11 mouse cellular contexts compared by ENCODE assay signal in the genomic region with DNA sequence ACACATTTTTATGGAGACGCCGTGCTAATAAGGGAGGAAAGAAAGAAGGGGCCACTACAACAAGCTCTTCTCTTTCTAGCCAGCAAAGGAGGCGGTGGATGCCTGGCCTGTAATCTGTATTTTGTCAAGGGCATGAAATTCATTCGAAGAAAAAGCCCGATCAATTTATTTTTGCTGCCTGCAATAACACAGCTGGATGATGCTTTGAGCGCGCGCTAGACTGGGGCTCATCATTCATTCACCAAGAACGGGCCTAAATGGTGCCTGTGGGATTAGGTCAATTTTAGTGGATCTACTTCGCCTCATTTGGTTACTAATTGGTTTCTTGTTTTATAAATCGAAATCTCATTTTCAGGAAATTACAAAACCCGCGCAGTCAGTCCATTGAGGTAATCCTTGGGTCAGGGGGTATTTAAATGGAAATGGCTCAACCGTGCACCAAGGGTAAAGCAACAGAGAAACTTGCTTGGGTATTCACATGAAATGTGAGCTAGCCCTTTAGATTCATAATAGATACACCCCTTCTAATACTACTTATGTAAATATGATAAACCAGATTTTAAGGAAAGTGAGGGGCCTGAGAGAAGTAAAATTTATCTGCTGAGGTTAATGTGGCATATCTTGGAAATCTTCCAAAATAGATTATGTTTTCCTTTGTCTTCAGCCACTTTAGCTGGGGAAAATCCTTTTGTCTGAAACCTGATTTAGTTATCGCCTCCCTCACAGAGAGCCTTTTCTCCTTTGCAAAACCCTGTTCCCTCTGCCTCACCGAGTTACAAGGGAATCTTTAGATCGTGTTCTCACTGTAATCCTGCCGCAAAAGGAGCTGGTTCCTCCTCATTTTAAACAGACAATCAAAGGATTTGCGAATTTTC. TPM values are rescaled to one million over a fixed set of nuclear protein-coding genes. Genes with fewer than 3 reads are reported as not detected.
DNase-seq lines count a peak whose midpoint lies in the region; ATAC-seq and TF ChIP-seq lines count a peak whose summit lies in the region.
"Had no signal": no experiment of that assay in that cellular context is flagged by ENCODE, and none has a peak within 500 bp of the region (broad histone marks: within the 10 kb centered on the region; RNA-seq: fewer than 3 reads in every experiment).

No protein-coding gene starts in this region.

- H3K4me3 ChIP-seq in hindbrain, embryonic 11.5 days (ENCODE audit: low read depth, low read length) = no peak overlapping the region
- H3K4me3 ChIP-seq in hindbrain, embryonic 16.5 days (ENCODE audit: low read length) = no peak overlapping the region
- H3K4me3 ChIP-seq in midbrain, embryonic 10.5 days = peak overlapping the region; percentile 59
- no peak overlapping the region for H3K4me3 ChIP-seq in midbrain, postnatal 0 days (ENCODE audit: low read depth, low read length)
- peak overlapping the region; percentile 30 for H3K4me3 ChIP-seq in midbrain, embryonic 13.5 days (replicated peaks)

- H3K4me2 ChIP-seq in hindbrain, embryonic 11.5 days (replicated peaks; ENCODE audit: low read depth, low read length) = no peak overlapping the region
- no peak overlapping the region for H3K4me2 ChIP-seq in hindbrain, embryonic 16.5 days (ENCODE audit: low read length)
- H3K4me2 ChIP-seq in midbrain, postnatal 0 days (ENCODE audit: low read depth, low read length, poor library complexity, severe bottlenecking) = no peak overlapping the region
- peak overlapping the region; percentile 34; the same call in 1 of the 2 replicates for H3K4me2 ChIP-seq in midbrain, embryonic 13.5 days (replicated peaks)

- no peak overlapping the region for H3K9ac ChIP-seq in hindbrain, embryonic 11.5 days (ENCODE audit: low read depth, low read length)
- H3K9ac ChIP-seq in hindbrain, embryonic 16.5 days (ENCODE audit: low read depth, low read length) = no peak overlapping the region
- H3K9ac ChIP-seq in midbrain, postnatal 0 days (replicated peaks; ENCODE audit: low read length, poor library complexity, severe bottlenecking) = no peak overlapping the region
- no peak overlapping the region for H3K9ac ChIP-seq in midbrain, embryonic 13.5 days (replicated peaks)

- no peak for TF ChIP-seq CTCF in midbrain, postnatal 0 days (IDR thresholded peaks at IDR 0.05)
- no peak for TF ChIP-seq CTCF in brain, embryonic 14.5 days (IDR thresholded peaks at IDR 0.05; ENCODE audit: borderline replicate concordance, extremely low read depth, insufficient read depth, insufficient read length)

- no peak for TF ChIP-seq POLR2A in brain, embryonic 14.5 days (IDR thresholded peaks at IDR 0.05; ENCODE audit: borderline replicate concordance, extremely low read depth, insufficient read depth, insufficient read length, poor library complexity, severe bottlenecking)

- H3K36me3 ChIP-seq in hindbrain, embryonic 11.5 days (ENCODE audit: control insufficient read depth, insufficient read depth, low read length) = no peaks in the 10 kb centered on the region
- H3K36me3 ChIP-seq in hindbrain, embryonic 16.5 days (ENCODE audit: control insufficient read depth, insufficient read depth, low read length) = no peaks in the 10 kb centered on the region
- H3K36me3 ChIP-seq in midbrain, embryonic 10.5 days = no peaks in the 10 kb centered on the region
- H3K36me3 ChIP-seq in midbrain, postnatal 0 days (ENCODE audit: insufficient read depth, low read length) = no peaks in the 10 kb centered on the region
- H3K36me3 ChIP-seq in midbrain, embryonic 13.5 days = no peaks in the 10 kb centered on the region

- ATAC-seq in hindbrain, embryonic 11.5 days (ENCODE audit: low FRiP score) = no peak
- no peak for ATAC-seq in hindbrain, embryonic 16.5 days
- ATAC-seq in midbrain, postnatal 0 days (ENCODE audit: low FRiP score) = no peak
- ATAC-seq in midbrain, embryonic 13.5 days = no peak

- peak; percentile 67 for DNase-seq in hindbrain, embryonic 11.5 days (ENCODE audit: low spot score)
- no peak for DNase-seq in midbrain, embryonic 10.5 days (ENCODE audit: low spot score)
- no peak for DNase-seq in midbrain, postnatal 0 days (ENCODE audit: low spot score)
- peak; percentile 75 for DNase-seq in brain, embryonic 14.5 days (ENCODE audit: low read depth)
- no peak for DNase-seq in lung, postnatal 14 days
- no peak for DNase-seq in layer of hippocampus, postnatal 10 days (ENCODE audit: low spot score in 2 of 2)
- DNase-seq: gastrocnemius, postnatal 36 days had no signal

- peaks cover 73% of the 10 kb centered on the region for H3K27me3 ChIP-seq in hindbrain, embryonic 11.5 days (ENCODE audit: control insufficient read depth, insufficient read depth, low read length)
- peaks cover 55% of the 10 kb centered on the region for H3K27me3 ChIP-seq in hindbrain, embryonic 16.5 days (replicated peaks; ENCODE audit: control insufficient read depth, insufficient read depth, low read length)
- H3K27me3 ChIP-seq in midbrain, embryonic 10.5 days (ENCODE audit: low read depth, poor library complexity, severe bottlenecking) = peaks cover 100% of the 10 kb centered on the region
- H3K27me3 ChIP-seq in midbrain, postnatal 0 days (ENCODE audit: insufficient read depth, low read length) = peaks cover 71% of the 10 kb centered on the region
- peaks cover 91% of the 10 kb centered on the region for H3K27me3 ChIP-seq in midbrain, embryonic 13.5 days

- H3K4me1 ChIP-seq in hindbrain, embryonic 11.5 days (replicated peaks; ENCODE audit: control insufficient read depth, insufficient read depth, low read length) = peaks cover 3% of the 10 kb centered on the region; the same call in 1 of the 2 replicates
- no peaks in the 10 kb centered on the region for H3K4me1 ChIP-seq in hindbrain, embryonic 16.5 days (ENCODE audit: control insufficient read depth, insufficient read depth, low read depth, low read length)
- peaks cover 52% of the 10 kb centered on the region for H3K4me1 ChIP-seq in midbrain, embryonic 10.5 days
- no peaks in the 10 kb centered on the region for H3K4me1 ChIP-seq in midbrain, postnatal 0 days (ENCODE audit: insufficient read depth, low read length)
- H3K4me1 ChIP-seq in midbrain, embryonic 13.5 days (replicated peaks) = peaks cover 29% of the 10 kb centered on the region

- no peaks in the 10 kb centered on the region for H3K9me3 ChIP-seq in hindbrain, embryonic 11.5 days (ENCODE audit: control insufficient read depth, low read length)
- H3K9me3 ChIP-seq in hindbrain, embryonic 16.5 days (ENCODE audit: control insufficient read depth, low read length) = no peaks in the 10 kb centered on the region; the same call in 1 of the 2 replicates
- H3K9me3 ChIP-seq in midbrain, embryonic 10.5 days (replicated peaks) = no peaks in the 10 kb centered on the region
- H3K9me3 ChIP-seq in midbrain, postnatal 0 days (ENCODE audit: low read length) = no peaks in the 10 kb centered on the region
- H3K9me3 ChIP-seq in midbrain, embryonic 13.5 days = no peaks in the 10 kb centered on the region

- no peak overlapping the region for H3K27ac ChIP-seq in hindbrain, embryonic 11.5 days (ENCODE audit: low read depth, low read length)
- H3K27ac ChIP-seq in hindbrain, embryonic 16.5 days (ENCODE audit: low read depth, low read length) = no peak overlapping the region
- peak overlapping the region; percentile 76 for H3K27ac ChIP-seq in midbrain, embryonic 10.5 days (replicated peaks)
- no peak overlapping the region for H3K27ac ChIP-seq in midbrain, postnatal 0 days (ENCODE audit: low read depth, low read length)
- H3K27ac ChIP-seq in midbrain, embryonic 13.5 days = peak overlapping the region; percentile 60; the same call in 1 of the 2 replicates

- under 1% methylated on average over 19 of the region's 19 CpGs for WGBS in hindbrain, embryonic 11.5 days
- WGBS in hindbrain, embryonic 16.5 days = under 1% methylated on average over 19 of the region's 19 CpGs
- WGBS in midbrain, embryonic 10.5 days = under 1% methylated on average over 19 of the region's 19 CpGs
- 2% methylated on average over 19 of the region's 19 CpGs for WGBS in midbrain, postnatal 0 days
- WGBS in midbrain, embryonic 13.5 days = under 1% methylated on average over 19 of the region's 19 CpGs

RNA-seq across cellular contexts. Expression of a gene that starts 7.3 kb away (rescaled TPM):
- 0.90 and 1.1 TPM in 2 replicates for polyA plus RNA-seq in hindbrain, embryonic 11.5 days (2014; fragmentation: Nextera tagmentation; extraction: Ambion mirVana)
- polyA plus RNA-seq in hindbrain, embryonic 16.5 days (2015; fragmentation: Nextera tagmentation; extraction: Ambion mirVana) = 0.05 and 0.17 TPM in 2 replicates
- 6.5 and 10.5 TPM in 2 replicates for polyA plus RNA-seq in midbrain, embryonic 10.5 days (2016; fragmentation: Nextera tagmentation; extraction: Ambion mirVana)
- total RNA-seq in midbrain, postnatal 0 days (2014; rRNA removed) = 1.6 and 2.5 TPM in 2 replicates
- 0.96 and 2.1 TPM in 2 replicates for polyA plus RNA-seq in midbrain, postnatal 0 days (2015; fragmentation: Nextera tagmentation; extraction: Ambion mirVana)
- 2.3 and 2.5 TPM in 2 replicates for polyA plus RNA-seq in brain, embryonic 14.5 days (2012; rRNA removed)
- 3.6 and 6.0 TPM in 2 replicates for polyA plus RNA-seq in midbrain, embryonic 13.5 days (2015; fragmentation: Nextera tagmentation; extraction: Ambion mirVana)
- not detected for total RNA-seq in layer of hippocampus, postnatal 10 days (2021)
- polyA plus RNA-seq: heart, embryonic 14.5 days; lung, embryonic 16.5 days had no signal

Comparison
In these comparisons a context has a peak if more than half of its experiments do, and no peak if none do; other contexts are left out.
1. H3K27ac ChIP-seq: peak in midbrain, embryonic 10.5 days (single experiment) and midbrain, embryonic 13.5 days (single experiment); none in hindbrain, embryonic 11.5 days (single experiment), hindbrain, embryonic 16.5 days (single experiment) and midbrain, postnatal 0 days (single experiment).
2. H3K4me3 ChIP-seq: peak in midbrain, embryonic 10.5 days (single experiment) and midbrain, embryonic 13.5 days (single experiment); none in hindbrain, embryonic 11.5 days (single experiment), hindbrain, embryonic 16.5 days (single experiment) and midbrain, postnatal 0 days (single experiment).
3. DNase-seq: peak in hindbrain, embryonic 11.5 days (single experiment) and brain, embryonic 14.5 days (single experiment); none in midbrain, embryonic 10.5 days (single experiment), midbrain, postnatal 0 days (single experiment), lung, postnatal 14 days (single experiment) and layer of hippocampus, postnatal 10 days (0 of 2).